Mouse (Mus musculus) spleen, postnatal 0 days (tissue): ENCODE results near the gene Nob1. TPM values are rescaled to one million over a fixed set of nuclear protein-coding genes. Genes with fewer than 3 reads are reported as not detected.

Source experiments
- polyA plus RNA-seq: library from polyadenylated mRNA; unstranded; fragments of >200 nt; fragmentation: Nextera tagmentation; extraction: Ambion mirVana; gene quantifications from 2 replicates; pipeline ENCODE4 v1.2.1, GENCODE M21; 2015

Nob1 gene
- 39.1 and 41.5 TPM in 2 replicates for polyA plus RNA-seq

GRCm38 (mm10) chr8:107424597-107425229, at the start of gene Nob1:
TSS of gene Nob1 (minus strand) at chr8:107425051.

GRCm38 (mm10) chr8:107435962-107436831, 11.3 kb upstream of the Nob1 start, which contains the start of gene Wwp2:
TSS of gene Wwp2 (plus strand) at chr8:107436365.

GRCm38 (mm10) chr8:107403038-107403781, 21.6 kb downstream of the Nob1 start, which contains the start of gene Nqo1:
TSS of gene Nqo1 (minus strand) at chr8:107403206.

Other genes with a start within 250 kb of the Nob1 start
- 6.2 and 8.8 TPM in 2 replicates for gene Nfat5, start 131.6 kb downstream of the Nob1 start, polyA plus RNA-seq
- 20.7 and 26.1 TPM in 2 replicates for gene Nqo1, start 21.8 kb downstream of the Nob1 start, polyA plus RNA-seq
- gene Wwp2, start 11.3 kb upstream of the Nob1 start, polyA plus RNA-seq: 48.3 and 48.8 TPM in 2 replicates
- gene Psmd7, start 163.4 kb upstream of the Nob1 start, polyA plus RNA-seq: 153 and 169 TPM in 2 replicates